Mouse (Mus musculus) heart, adult 2 months (tissue): ENCODE results near the gene 4921507P07Rik. TPM values are rescaled to one million over a fixed set of nuclear protein-coding genes. Genes with fewer than 3 reads are reported as not detected.
"Not testable (repeated sequence)": the region's sequence is repeated elsewhere in the genome, so short reads cannot be mapped to it uniquely, and the experiment has no call there.

Experiments used
- DNase-seq, 2 experiments: peaks; one replicate each; pipeline ENCODE4 v3.0.0; 2021
- H3K27ac ChIP-seq: fragments of 200-600 bp; 2 replicates; pipeline ENCODE4 v1.8.1; 2022
- H3K27me3 ChIP-seq: fragments of 200-500 bp; 2 replicates; pipeline ENCODE4 v1.6.1; 2012; ENCODE audit warnings: mild to moderate bottlenecking, low read length, inconsistent platforms, mixed read lengths; ENCODE audit not compliant: control insufficient read depth, insufficient read depth
- H3K36me3 ChIP-seq: fragments of 200-500 bp; 2 replicates; pipeline ENCODE4 v1.6.1; 2012; ENCODE audit warnings: low read length, inconsistent platforms; ENCODE audit not compliant: control insufficient read depth, insufficient read depth
- H3K4me1 ChIP-seq: fragments of 200-500 bp; 2 replicates; pipeline ENCODE4 v1.6.1; 2011; ENCODE audit warnings: low read length; ENCODE audit not compliant: control insufficient read depth, insufficient read depth
- H3K4me3 ChIP-seq: fragments of 200-600 bp; 2 replicates; pipeline ENCODE4 v1.8.1; 2022
- H3K79me2 ChIP-seq: fragments of 200-500 bp; replicated peaks from 2 replicates; pipeline ENCODE4 v1.6.1; 2012; ENCODE audit warnings: mild to moderate bottlenecking, inconsistent platforms, low read length, moderate library complexity, mixed read lengths; ENCODE audit not compliant: control insufficient read depth, insufficient read depth
- H3K9ac ChIP-seq: fragments of 200-500 bp; 2 replicates; pipeline ENCODE4 v1.6.1; 2012; ENCODE audit warnings: low read depth, mild to moderate bottlenecking, control low read depth, inconsistent platforms, low read length, mixed read lengths
- CTCF ChIP-seq: fragments of 200-600 bp; IDR thresholded peaks from 2 replicates; pipeline ENCODE4 v1.8.1; 2022; ENCODE audit warnings: antibody characterized with exemption, mild to moderate bottlenecking, moderate library complexity
- EP300 ChIP-seq: fragments of 200-500 bp; IDR thresholded peaks from 2 replicates; pipeline ENCODE4 v1.6.1; 2011; ENCODE audit warnings: low read depth, low read length, control low read depth; ENCODE audit not compliant: insufficient read depth
- POLR2A ChIP-seq: fragments of 200-500 bp; IDR thresholded peaks from 2 replicates; pipeline ENCODE4 v1.6.1; 2011; ENCODE audit warnings: mild to moderate bottlenecking, low read depth, low read length, control low read depth; ENCODE audit not compliant: insufficient read depth
- WGBS: fragments of 180-500 bp; shearing (Covaris S2); methylation state at CpG from one replicate; pipeline ENCODE4 v1.1.7; 2018; 5-methylcytosine and 5-hydroxymethylcytosine counted together
- intact Hi-C: fragments of 180-260 bp; cut with DNase I; formaldehyde crosslinking; loops from one replicate; pipeline ENCODE4 v1.15.1; 2025
- polyA plus RNA-seq: library from polyadenylated mRNA; depleted of rRNA; stranded (reverse); fragments of >200 nt; gene quantifications from 2 replicates; pipeline ENCODE4 v1.2.3, GENCODE M21; 2012
- total RNA-seq, 2 experiments: library from RNA; stranded (reverse); gene quantifications; 2 replicates each; pipeline ENCODE4 v1.2.3; 2021

Gene 4921507P07Rik
- total and polyA plus RNA-seq, 3 experiments, result 0.20 to 0.29 (median 0.29) TPM

GRCm38 (mm10) chr6:50618273-50618672, 21.8 kb upstream of the 4921507P07Rik start:
- H3K27me3 ChIP-seq, intact Hi-C loops, H3K4me3 ChIP-seq, H3K27ac ChIP-seq, H3K79me2 ChIP-seq, H3K36me3 ChIP-seq, H3K4me1 ChIP-seq, DNase-seq, H3K9ac ChIP-seq: not testable (repeated sequence)
- peak; percentile 35 for TF ChIP-seq CTCF
- 87% methylated on average over 1 of the region's 1 CpGs for WGBS

DNA sequence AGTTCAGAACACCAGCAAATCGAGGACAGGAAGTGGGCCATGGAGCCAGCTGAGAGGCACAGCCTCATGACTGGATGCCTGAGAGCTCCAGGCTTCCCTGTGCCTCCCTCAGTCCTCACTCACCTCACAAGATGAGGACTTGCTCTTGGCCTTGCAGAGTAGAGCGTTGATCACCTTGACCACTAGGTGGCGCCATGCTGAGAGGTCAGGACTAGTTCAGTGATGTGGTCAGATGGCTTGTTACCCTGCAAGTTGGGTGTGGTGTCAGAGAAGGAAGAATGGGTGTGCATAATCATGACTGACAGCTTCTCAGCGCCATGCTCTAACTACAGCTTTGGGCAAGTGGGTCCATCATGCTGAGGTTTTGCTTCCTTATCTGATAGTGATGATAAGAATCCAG, 5.2 kb upstream of the 4921507P07Rik start:
- no peak overlapping the region for H3K4me3 ChIP-seq
- intact Hi-C loops, result no loop called here
- H3K27ac ChIP-seq, result no peak overlapping the region
- peak; percentile 63 for TF ChIP-seq CTCF
- no peak for TF ChIP-seq EP300
- TF ChIP-seq POLR2A, result no peak
- H3K36me3 ChIP-seq, result no peaks in the 10 kb centered on the region
- no peaks in the 10 kb centered on the region for H3K79me2 ChIP-seq
- no peaks in the 10 kb centered on the region for H3K4me1 ChIP-seq
- H3K27me3 ChIP-seq, result no peaks in the 10 kb centered on the region
- 31% methylated on average over 4 of the region's 4 CpGs for WGBS
- H3K9ac ChIP-seq, result no peak overlapping the region
- DNase-seq, result peak in 1 of 2 experiments; percentile 21

- 11% methylated on average over 5 of the region's 5 CpGs for WGBS
- no peaks in the 10 kb centered on the region for H3K36me3 ChIP-seq
- intact Hi-C loops, result no loop called here
- H3K4me1 ChIP-seq, result no peaks in the 10 kb centered on the region; the same call in 1 of the 2 replicates
- no peaks in the 10 kb centered on the region for H3K27me3 ChIP-seq
- no peaks in the 10 kb centered on the region for H3K79me2 ChIP-seq
- no peak overlapping the region for H3K27ac ChIP-seq
- no peak overlapping the region for H3K9ac ChIP-seq
- peak; percentile 28 to 30 for DNase-seq
- TF ChIP-seq POLR2A, result no peak
- H3K4me3 ChIP-seq, result no peak overlapping the region
These were observed 2.1 kb upstream of the 4921507P07Rik start for GRCm38 (mm10) chr6:50598560-50598959.

GRCm38 (mm10) chr6:50594372-50594771, 2.1 kb downstream of the 4921507P07Rik start:
- TF ChIP-seq CTCF, result peak; percentile 17; the same call in 1 of the 2 replicates
- no peak for TF ChIP-seq POLR2A
- TF ChIP-seq EP300, result no peak
- no peak overlapping the region for H3K27ac ChIP-seq
- no peak overlapping the region for H3K9ac ChIP-seq
- H3K79me2 ChIP-seq, result no peaks in the 10 kb centered on the region
- intact Hi-C loops, result no loop called here
- 94% methylated on average over 2 of the region's 2 CpGs for WGBS
- no peaks in the 10 kb centered on the region for H3K27me3 ChIP-seq
- H3K36me3 ChIP-seq, result no peaks in the 10 kb centered on the region
- no peaks in the 10 kb centered on the region; the same call in 1 of the 2 replicates for H3K4me1 ChIP-seq
- no peak overlapping the region for H3K4me3 ChIP-seq
- no peak for DNase-seq

DNA sequence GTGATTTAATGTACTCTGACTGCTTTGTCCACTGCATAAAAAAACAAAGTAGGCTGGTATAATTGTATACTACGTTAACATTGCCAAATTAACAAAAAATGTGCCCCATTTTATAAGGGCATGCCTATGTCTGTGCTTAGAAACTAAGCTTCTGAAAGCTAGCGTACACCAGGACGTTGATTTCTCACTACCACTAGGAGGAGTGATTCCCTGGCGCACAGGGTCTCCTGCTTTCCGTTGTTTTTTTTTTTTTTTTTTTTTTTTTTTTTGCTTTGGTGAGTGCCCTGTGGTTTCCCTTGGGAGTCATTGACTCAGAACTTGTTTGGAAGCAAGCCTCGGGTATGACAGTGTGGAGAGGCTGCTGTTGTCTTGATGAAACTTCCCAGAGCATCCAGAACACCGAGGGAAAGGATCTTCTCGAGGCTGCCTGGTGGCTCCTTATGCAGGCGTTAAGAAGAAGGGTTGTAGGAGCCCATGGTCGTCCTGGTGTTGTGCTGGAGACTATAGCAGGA, 3.0 kb downstream of the 4921507P07Rik start:
- Histone ChIP-seq H3K79me2 (no peaks in the 10 kb centered on the region), H3K9ac (no peak overlapping the region), H3K4me1 (no peaks in the 10 kb centered on the region; the same call in 1 of the 2 replicates), H3K36me3 (no peaks in the 10 kb centered on the region), H3K4me3 (no peak overlapping the region), H3K27ac (no peak overlapping the region), H3K27me3 (no peaks in the 10 kb centered on the region)
- no peak for DNase-seq
- TF ChIP-seq CTCF (peak; percentile 33), POLR2A (no peak)
- intact Hi-C loops, result no loop called here
- WGBS, result 54% methylated on average over 10 of the region's 10 CpGs

- WGBS, result 78% methylated on average over 3 of the region's 3 CpGs
- Histone ChIP-seq H3K36me3 (no peaks in the 10 kb centered on the region), H3K27ac (no peak overlapping the region)
These were observed 6.2 kb downstream of the 4921507P07Rik start for GRCm38 (mm10) chr6:50590234-50590633.

DNA sequence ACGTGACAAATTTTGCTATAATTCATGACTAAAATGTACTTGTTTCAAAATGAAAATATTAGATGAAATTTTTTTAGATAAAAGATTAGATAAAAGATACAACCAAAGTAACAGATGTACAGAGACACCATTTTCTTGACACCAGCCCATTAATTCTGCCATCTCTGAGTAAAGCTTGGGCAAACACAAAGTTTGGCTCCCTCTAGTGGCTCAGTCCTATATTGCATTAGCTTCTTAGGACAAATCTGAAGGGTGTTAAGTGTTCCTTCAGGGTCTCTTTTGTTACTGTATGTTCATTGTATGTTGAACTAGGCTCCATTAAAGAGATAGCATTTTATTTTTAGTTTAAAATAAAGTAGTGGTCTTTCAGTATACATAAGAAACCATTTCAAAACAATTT, 8.2 kb downstream of the 4921507P07Rik start:
- Histone ChIP-seq H3K9ac (no peak overlapping the region), H3K4me3 (no peak overlapping the region), H3K36me3 (no peaks in the 10 kb centered on the region), H3K79me2 (no peaks in the 10 kb centered on the region), H3K4me1 (no peaks in the 10 kb centered on the region), H3K27me3 (no peaks in the 10 kb centered on the region), H3K27ac (no peak overlapping the region)
- peak; percentile 98 for TF ChIP-seq CTCF
- TF ChIP-seq EP300, result no peak
- DNase-seq, result no peak
- 98% methylated on average over 1 of the region's 1 CpGs for WGBS
- intact Hi-C loops, result no loop called here

More at GRCm38 (mm10) chr6:50590234-50590633, 6.2 kb downstream of the 4921507P07Rik start:
- no peak for TF ChIP-seq CTCF
- TF ChIP-seq POLR2A, result no peak
- TF ChIP-seq EP300, result no peak
- Histone ChIP-seq H3K4me3 (no peak overlapping the region), H3K9ac (no peak overlapping the region), H3K27me3 (no peaks in the 10 kb centered on the region), H3K4me1 (no peaks in the 10 kb centered on the region), H3K79me2 (no peaks in the 10 kb centered on the region)
- intact Hi-C loops, result no loop called here
- no peak for DNase-seq
